Mouse (Mus musculus) frontal cortex, postnatal 14 days (tissue): Measurements from ENCODE around the gene Bglap.
"Not testable (repeated sequence)": the region's sequence is repeated elsewhere in the genome, so short reads cannot be mapped to it uniquely, and the experiment has no call there.

ENCODE experiments used
- DNase-seq, 2 experiments: peaks; one replicate each; pipeline ENCODE4 v3.0.0; 2022; ENCODE audit warnings: low spot score in 2 of 2

Gene Bglap

DNA sequence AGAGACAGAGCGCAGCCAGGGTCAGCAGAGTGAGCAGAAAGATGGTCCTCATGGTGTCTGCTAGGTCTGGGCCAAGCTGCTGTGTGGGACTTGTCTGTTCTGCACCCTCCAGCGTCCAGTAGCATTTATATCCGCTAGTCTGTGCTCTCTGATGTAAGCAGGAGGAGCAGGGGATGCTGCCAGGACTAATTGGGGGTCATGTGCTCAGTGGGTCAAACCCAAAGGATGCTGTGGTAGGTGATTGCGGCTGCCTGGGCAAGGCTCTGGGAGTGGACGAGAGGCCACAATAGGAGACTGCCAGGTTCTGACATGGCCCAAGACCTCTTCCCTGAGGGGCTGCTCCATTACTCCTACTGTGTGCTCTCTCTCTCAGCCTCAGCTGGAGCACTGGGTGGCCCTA is at the start of gene Bglap:
TSS of gene Bglap (minus strand) at position 101 of the 400 bp plus-strand sequence.
- DNase-seq, result no peak

DNA sequence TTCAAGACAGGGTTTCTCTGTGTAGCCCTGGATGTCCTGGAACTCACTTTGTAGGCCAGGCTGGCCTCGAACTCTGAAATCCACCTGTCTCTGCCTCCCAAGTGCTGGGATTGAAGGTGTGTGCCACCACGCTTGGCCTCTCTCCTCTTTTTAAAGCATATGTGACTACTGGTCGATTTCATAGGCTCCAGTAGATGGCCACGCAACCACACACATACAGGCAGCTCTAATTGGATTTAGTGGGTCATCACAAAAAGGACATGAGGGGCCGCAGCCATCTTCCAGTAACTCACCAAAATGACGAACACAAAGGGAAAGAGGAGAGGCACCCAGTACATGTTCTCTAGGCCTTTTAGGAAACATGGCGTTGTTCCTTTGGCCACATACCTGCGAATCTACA is 44.4 kb upstream of the Bglap start:
- DNase-seq, result not testable (repeated sequence)

DNA sequence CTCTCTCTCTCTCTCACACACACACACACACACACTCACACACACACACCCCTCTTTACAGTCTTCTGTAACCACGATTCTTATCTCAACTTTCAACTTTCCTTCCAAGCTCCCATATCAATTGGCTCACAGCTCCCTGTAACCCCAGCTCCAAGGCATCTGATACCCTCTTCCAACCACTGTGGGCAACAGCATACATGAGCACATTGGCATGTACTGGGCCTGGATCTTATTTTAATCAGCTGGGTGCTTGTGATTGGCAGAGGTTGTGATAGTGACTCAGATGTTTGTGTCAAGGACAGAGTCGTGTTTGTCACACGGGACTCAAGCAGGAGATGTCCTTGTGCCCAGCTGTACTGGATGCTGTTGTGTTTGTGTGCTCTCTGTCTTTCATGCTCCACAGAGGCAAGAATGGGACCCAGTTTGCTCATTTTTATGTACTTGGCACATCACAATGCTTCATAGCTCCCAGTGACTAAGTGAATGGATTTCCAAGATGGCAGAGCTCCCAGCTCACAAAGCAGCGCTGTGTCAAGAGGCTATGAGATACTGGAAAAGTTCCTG is 43.2 kb upstream of the Bglap start:
- no peak for DNase-seq

DNA sequence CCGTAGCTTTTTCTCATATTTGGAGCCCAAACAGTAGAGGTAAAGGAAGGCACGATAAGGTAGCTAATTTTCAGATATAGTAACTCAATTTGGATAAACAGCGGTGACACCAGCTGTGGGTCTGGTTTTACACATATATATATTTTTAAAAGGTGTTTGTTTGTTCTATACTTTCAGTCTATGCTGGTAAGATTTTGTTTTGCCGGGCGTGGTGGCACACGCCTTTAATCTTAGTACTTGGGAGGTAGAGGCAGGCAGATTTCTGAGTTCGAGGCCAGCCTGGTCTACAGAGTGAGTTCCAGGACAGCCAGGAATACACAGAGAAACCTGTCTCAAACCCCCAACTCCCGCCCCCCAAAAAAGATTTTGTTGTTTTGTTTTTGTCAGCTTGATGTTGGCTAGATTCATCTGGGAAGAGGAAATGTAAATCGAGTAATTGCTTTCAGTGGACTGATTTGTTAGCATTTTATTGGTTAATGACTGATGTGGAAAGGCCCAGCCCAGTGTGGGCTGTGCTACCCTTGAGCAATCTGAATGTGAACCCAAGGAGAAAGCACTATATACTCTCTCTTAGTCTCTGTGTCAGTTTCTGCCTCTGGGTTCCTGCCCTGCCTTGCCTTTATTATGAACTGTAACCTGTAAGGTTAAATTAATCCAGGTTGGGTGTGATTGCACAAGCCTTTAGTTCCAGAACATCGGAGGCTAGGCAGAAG is 41.6 kb upstream of the Bglap start:
- DNase-seq, result no peak

DNA sequence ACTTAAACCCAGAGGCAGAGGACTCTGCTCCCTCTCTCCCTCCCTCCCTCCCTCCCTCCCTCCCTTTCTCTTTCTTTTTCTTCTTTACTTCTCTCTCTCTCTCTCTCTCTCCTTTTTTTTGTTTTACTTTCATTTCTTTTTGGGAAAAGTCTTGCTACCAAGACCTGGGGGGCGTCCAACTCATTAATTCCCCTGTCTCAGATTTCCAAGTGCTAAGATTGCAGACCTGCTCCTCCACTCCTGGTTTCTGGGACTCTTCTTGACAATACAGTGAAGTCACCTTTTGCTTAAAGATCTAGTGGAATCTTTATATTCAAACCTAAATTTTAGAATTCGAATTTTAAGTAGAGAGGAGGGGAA is 41.0 kb upstream of the Bglap start:
- DNase-seq, result no peak

DNA sequence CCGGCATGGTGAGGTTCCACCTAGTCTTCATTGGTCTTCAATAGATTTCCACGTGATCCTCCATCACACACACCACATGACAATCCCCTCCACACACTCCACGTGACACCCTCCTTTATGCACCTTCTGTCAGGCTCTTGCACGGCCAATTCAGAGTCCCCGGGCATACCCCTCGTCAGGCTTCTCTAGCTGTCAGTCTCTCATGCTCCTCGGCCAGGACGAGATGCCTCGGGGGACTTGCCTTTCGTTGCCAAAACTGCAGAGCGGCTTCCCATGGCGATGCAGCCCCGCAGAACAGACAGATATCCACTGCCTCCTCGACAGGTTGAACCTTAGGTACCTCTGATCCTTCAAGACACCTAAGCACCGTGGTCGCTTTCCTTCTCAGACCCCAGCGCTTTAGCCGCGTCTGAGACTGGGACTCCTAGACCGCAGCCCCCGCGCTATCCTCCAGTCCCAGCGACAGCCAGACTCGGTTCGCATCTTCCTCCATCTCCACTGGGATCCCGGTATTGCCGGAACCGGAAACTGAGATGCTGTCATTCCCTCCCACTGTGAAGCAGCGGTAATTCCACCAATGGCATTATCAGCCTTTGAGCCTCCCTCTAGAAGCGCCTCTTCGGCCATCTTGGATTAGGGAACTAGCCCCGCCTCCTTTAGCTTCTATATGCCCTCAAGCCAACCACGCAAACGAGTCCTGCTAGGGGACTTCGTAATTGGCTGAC is 40.5 kb upstream of the Bglap start, which contains the start of gene Slc25a44:
TSS of gene Slc25a44 (minus strand) at position 535 of the 725 bp plus-strand sequence.
- peak; percentile 85 to 93 for DNase-seq

DNA sequence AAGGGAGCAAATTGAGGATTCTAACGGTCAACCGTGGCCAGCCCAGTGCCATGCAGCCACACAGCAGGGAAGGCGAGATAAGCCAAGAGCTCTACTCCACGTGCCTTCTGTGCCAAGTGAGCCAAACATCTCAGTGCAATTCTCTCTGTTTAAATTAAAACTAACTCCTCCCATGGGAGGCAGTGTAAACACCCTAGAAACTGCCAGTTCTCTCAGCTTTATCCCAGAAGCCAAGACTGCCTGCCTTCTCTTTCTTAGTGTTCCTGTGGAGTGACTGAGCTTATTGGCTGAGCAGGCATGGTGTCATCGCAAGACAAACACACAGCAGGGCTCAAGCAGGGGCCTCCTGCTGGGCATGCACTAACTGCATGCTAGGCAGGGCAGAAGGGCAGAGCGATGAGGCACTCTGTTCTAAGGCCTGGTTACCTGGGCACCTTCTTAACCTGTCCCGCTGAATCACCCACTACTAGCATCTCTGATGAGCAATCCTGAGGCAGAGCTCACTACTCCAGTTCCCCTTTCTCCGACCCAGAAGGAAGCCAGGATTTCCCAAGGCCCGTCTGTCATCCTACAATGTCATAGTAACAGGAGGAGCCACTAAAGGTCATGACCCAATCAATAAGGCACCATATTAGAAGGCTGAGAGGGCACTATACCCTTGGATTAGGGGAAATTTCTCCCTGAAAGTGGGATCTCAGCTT is 37.9 kb upstream of the Bglap start:
- no peak for DNase-seq

DNA sequence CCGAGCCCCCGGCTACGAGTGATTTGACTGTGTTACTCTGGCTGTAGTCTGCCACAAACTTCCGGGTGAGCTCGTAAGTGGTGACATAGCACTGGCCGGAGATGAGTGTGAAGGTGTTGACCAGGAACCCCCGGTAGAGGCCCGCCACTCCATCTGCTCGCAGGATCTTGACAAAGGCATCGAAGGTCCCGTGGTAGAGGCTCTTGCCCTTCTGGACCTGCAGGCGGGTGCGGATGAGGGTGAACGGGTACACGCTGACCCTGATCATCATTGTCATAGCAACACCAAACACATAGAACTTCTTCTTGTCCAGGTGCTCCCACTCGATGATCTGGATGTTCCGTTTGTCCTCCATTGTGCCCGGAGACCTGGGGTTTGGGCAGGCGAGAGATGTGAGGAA is 36.5 kb upstream of the Bglap start:
- no peak for DNase-seq

DNA sequence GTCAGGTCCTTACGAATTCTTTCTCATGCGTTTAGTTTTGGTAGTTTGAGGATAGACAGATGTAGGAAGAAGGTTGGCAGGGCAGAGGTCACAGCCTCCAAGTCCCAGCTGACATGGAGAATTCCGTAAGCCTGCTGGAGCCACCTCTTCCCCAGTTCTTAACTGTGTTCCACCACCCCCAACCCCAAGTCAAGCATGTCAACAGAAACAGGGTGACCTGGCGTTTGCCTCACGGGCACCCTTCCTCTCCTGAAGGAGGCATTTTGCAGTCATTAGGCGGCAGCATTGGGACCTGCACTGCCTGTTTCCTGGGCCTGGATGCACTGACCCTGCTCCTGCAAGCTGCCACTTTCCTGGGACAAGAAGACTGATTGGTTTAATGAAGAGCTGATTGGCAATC is 33.8 kb upstream of the Bglap start:
- DNase-seq, result no peak

DNA sequence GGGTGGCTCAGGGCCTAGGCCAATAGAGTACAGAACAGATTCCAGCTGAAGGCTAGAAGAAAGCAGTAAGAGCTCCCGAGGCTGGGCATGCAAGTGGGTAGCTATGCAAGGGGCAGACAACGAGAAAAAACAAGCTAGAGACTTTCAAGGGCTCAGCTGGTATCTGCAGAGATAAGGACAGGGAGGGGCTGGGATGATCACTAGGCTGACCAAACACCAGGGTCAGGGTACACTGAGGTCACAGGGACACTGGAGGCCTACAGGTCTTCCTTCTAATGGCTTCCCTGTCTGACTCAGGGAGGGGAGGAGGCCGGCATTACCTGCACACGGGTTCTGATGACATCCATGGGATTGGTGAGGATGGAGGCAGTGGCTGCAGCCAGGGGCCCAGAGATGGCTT is 31.4 kb upstream of the Bglap start:
- no peak for DNase-seq

DNA sequence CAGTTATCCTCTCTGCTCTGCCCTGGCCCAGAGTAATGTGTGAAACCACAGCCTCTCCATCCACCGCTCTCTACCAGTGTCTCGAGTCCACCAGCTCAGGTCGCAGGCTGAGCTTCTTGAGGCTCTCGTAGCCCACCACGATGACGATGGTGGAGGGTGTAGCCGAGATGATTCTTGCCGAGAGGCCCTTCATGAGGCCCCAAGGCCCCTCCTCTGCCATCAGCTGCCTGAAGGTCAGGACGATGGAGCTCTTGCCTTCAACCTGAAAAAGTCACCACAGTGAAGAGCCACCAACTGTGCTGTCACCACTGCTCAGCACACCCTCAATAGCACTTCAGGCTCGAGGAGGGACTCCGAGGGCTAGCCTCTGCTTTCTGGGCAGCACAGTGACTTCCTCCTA is 28.4 kb upstream of the Bglap start:
- DNase-seq, result no peak

DNA sequence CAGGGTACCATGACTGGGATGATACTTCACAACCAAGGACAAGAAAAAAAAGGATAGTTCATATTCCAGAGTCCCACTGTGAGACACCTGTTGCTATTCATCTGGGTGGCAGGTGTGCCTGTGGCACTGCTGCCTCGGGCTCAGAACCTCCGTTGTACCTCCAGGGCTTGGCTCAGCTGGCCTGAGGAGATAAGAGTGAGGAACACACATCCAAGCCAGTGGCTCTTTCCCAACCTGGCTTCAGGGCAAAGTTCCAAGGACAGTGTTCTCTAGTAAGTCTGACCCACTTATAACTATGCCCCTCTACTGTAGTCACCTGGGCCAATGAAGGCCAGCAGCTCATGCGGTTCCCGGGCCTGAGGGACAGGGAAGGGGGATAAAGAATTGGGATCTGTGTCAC is 27.4 kb upstream of the Bglap start:
- DNase-seq, result no peak

DNA sequence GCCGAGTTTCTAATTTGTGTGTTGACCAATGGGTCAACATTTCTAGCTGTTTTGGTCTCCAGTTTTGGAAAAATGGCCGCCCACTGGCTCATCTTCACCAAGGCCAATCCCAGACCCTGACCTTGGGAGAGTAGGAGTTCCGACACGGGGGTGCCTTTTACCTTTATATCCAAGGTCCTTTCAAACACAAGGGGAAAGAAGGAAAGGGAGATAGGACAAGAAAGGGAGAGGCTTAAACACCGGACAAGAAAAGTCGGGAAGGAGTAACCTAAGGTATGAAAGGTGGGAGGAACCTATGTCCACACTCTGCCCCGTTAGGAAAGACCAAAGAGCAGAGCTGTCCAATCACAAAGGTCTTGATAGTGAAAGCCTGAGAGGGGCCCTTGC is 26.4 kb upstream of the Bglap start:
- no peak for DNase-seq

DNA sequence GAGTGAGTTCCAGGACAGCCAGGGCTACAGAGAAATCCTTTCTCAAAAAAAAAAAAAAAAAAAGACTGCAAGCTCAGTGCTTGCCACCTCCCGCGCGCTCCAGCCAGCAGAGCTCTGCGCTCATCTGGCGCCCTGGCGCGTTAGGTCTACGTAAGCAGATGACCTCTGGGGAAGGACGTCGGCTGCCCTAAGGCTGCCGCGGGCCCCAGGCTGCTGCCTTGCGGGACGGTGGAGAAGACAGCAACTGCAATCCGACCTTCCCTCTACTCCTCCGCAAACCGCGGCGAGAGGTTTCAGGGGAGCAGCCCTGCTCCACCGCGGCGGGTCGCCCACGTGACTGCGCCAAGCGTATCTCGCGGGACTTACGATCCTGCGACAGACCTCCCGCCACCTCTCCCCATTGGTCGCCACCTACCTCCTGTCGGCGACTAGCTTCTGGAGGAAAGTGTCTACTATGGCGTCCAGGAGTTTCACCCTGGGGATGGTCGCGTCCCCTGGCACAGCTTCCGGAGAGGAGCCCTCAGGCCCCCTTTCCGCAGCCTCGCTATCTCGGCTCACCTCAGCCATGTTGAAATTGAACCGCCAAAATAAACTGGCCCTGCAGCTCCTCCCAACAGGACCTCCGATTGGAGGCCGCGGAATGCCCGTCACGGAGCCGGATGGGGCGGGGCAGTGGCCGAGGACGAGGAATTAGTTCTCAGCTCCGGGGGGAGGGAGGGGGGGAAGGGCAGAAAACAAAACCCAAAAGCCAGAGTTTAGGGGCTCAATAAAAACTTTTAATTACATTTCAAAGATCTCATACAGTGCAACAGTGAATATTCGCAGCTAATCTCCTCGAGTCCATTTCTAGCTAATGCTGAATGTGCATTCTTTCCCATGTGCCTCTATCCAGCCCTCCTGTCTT is 25.7 kb upstream of the Bglap start, which contains the start of gene Pmf1:
TSS of gene Pmf1 (minus strand) at position 591 of the 904 bp plus-strand sequence.
- DNase-seq, result peak; percentile 87 to 89

DNA sequence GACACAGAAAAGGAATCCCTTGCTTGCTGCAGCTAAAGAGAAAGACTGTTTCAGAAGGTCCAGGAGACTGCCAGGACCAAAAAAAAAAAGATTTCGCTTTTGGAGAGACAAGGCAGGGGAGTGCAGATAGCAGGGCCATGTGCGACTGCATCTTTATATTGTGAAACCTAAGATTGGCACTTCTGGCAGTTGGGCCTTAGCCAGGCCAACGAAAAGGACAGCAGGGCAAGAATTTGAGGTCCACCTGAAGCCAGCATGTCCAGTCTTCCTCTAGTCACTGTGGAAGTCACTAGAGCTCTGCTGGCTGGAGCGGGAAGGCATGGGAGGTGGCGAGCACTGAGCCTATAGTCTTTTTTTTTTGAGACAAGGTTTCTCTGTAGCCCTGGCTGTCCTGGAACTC is 24.7 kb upstream of the Bglap start:
- no peak for DNase-seq

DNA sequence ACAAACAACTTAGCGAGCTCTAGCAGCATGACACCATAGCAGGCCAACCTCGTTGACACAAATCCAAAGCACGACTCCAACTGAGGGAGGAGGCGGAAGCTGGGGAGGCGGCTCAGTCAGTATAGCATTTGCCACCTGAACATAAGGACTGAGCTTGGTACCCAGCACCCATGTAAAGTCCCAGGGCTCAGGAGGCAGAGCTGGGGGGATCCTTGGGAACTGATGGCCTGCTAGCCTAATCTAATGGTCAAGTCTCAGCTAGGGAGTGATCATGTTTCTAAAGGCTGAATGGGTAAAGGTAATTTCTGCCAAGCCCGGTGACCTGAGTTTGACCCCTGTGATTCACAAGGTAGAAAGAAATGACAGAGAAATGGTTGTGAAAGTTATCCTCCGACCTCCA is 23.3 kb upstream of the Bglap start:
- DNase-seq, result no peak

DNA sequence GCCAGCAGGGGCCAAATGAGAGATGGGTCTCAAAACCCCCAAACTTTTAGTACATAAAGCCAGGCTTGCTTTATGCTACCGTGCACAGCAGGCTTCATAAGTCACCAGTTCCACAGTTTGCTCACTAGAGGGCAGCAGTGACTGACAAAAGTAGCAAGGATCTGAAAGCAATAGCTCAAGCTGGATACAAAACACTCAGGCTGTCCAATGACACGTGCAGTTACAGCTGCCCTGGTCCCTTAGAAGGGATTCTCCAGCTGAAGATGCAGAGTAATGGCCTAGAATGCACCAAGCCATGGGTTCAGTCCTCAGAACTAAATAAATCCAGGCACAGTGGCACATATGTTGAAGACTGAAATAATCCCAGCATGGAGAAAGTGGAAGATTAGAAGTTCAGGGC is 22.8 kb upstream of the Bglap start:
- peak; percentile 60 for DNase-seq

DNA sequence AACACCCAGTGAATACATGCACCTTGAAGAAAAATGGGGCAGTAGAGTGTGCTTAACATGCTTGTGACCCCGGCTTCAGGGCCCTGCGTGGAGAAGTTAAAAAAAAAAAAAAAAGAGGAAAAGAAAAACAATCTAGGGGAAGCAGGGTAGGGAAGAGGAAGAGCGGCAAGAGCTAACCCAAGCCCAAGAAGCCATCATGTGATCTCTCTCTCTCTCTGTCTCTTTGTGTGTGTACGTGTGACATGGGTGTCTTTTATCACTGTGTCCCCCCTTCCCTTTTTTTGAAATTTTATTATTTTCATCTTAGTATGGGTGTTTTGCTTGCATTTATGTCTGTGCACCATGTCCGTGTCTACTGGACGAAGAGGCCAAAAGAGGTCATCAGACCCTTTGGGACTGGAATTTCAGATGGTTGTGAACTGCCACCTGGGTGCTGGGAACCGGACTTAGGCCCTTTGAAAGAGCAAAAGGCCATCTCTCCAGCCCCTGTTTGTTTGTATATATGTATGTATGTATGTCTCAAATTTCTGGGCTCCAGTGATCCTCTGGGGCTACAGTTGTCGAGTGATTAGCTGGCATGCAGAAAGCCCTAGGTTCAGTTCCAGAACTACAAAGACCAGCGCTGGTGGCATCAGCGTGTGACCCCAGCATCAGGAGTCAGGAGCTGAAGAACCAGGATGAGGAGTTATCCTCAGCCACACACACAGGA is 19.4 kb upstream of the Bglap start:
- no peak for DNase-seq

DNA sequence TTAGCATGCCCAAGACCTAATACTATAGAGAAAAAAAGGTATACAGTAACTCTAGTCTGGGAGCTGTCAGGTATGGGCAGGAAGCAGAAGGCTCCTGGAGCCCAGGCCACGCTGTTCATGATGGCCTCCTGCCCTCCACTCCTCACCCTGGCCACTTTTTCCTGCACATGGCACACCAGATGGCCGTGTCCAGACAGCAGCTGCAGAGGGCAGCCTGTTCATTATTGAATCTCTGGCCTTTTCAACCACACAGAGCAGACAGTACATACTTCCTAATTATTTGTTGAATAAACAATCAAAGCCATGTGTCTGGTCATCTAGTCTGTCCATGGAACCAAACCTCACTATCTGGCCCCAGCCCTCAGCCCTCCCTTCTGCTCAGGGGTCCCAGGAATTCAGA is 14.4 kb upstream of the Bglap start:
- DNase-seq, result no peak

DNA sequence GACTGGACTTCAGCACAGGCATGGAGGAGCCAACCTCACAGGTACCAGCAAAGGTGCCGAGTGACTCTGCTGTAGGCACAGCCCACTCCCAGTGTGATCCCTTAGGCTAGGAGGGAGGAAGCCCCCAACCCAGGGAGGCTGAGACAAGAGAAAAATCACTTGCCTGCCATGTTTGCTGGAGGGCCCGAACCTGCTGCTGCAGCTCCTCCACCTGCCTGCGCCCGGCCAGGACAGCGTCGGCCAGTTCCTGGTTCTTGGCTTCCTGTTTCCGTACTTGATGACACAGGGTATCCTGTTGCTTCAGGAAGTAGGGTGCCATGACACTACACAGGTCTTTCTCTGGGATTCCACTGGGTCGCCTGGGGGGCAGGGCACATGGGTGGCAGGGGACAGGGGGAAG is 11.5 kb upstream of the Bglap start:
- no peak for DNase-seq

DNA sequence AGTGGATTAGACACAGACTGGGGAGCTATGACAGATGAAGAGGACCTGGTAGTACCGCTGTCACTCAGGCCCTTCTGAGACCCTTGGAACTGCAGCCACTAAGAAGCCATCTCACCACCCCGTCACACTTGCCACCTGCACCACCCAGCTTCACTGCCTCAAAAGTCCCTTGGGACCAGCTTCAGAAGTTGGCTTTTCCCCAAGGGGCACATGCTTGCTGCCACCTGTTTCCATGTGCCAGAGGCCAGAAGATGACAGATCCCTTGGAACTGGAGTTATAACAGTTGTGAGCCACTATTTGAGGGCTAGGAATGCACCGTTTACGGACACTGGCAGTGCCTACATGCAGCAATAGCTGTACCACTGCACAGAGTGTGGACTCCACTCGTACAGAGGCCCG is 11.0 kb upstream of the Bglap start:
- no peak for DNase-seq
